Mouse (Mus musculus): ENCODE results near the gene Wrap73. TPM values are rescaled to one million over a fixed set of nuclear protein-coding genes. Genes with fewer than 3 reads are reported as not detected.
A peak's percentile ranks its signal among the peaks of the same experiment; 100 is the strongest.

Gene Wrap73
- 10.9 and 16.9 TPM in 2 replicates for polyA plus RNA-seq (2012; rRNA removed)

- peak; percentile 62; the same call in 1 of the 2 replicates for TF ChIP-seq POLR2A (IDR thresholded peaks at IDR 0.05; ENCODE audit: low read depth, low read length)
- no peak for TF ChIP-seq CTCF (IDR thresholded peaks at IDR 0.05; ENCODE audit: extremely low read depth, insufficient read length, insufficient replicate concordance, low read depth, low read length)
- H3K4me3 ChIP-seq (ENCODE audit: low read depth, low read length): peak within 1 kb of the TSS; percentile 75
- H3K36me3 ChIP-seq (ENCODE audit: control insufficient read depth, insufficient read depth, low read length): 0 out of 2 replicates have a peak, but pooled peaks cover under 1% of the 10 kb centered on the region
- H3K27me3 ChIP-seq (ENCODE audit: control insufficient read depth, insufficient read depth, low read length): peaks cover 39% of the 10 kb centered on the region
- peak within 1 kb of the TSS; percentile 41; the same call in 1 of the 2 replicates for H3K27ac ChIP-seq (ENCODE audit: insufficient read depth, low read depth, low read length)
- WGBS: 1% methylated on average over 49 of the region's 49 CpGs
- peaks cover 21% of the 10 kb centered on the region for H3K4me1 ChIP-seq (ENCODE audit: control insufficient read depth, insufficient read depth, insufficient read length, low read length)
Observed at GRCm38 (mm10) chr4:154142211-154143040, at the start of gene Wrap73. Gene Wrap73 (plus strand): TSS chr4:154142372.

GRCm38 (mm10) chr4:154093210-154093609 is 49.0 kb upstream of the Wrap73 start:
- Histone ChIP-seq H3K4me1 (ENCODE audit: control insufficient read depth, insufficient read depth, insufficient read length, low read length) (no peaks in the 10 kb centered on the region), H3K27ac (ENCODE audit: insufficient read depth, low read depth, low read length) (no peak overlapping the region), H3K36me3 (ENCODE audit: control insufficient read depth, insufficient read depth, low read length) (no peaks in the 10 kb centered on the region), H3K4me3 (ENCODE audit: low read depth, low read length) (no peak overlapping the region), H3K27me3 (ENCODE audit: control insufficient read depth, insufficient read depth, low read length) (no peaks in the 10 kb centered on the region)
- TF ChIP-seq CTCF (IDR thresholded peaks at IDR 0.05; ENCODE audit: extremely low read depth, insufficient read length, insufficient replicate concordance, low read depth, low read length) (peak; percentile 70; the same call in 1 of the 2 replicates), POLR2A (IDR thresholded peaks at IDR 0.05; ENCODE audit: low read depth, low read length) (no peak)
- WGBS: 13% methylated on average over 9 of the region's 9 CpGs

GRCm38 (mm10) chr4:154096111-154096510 is 46.1 kb upstream of the Wrap73 start:
- TF ChIP-seq CTCF (IDR thresholded peaks at IDR 0.05; ENCODE audit: extremely low read depth, insufficient read length, insufficient replicate concordance, low read depth, low read length): no peak
- no peak for TF ChIP-seq POLR2A (IDR thresholded peaks at IDR 0.05; ENCODE audit: low read depth, low read length)
- Histone ChIP-seq H3K27ac (ENCODE audit: insufficient read depth, low read depth, low read length) (no peak overlapping the region), H3K27me3 (ENCODE audit: control insufficient read depth, insufficient read depth, low read length) (no peaks in the 10 kb centered on the region), H3K36me3 (ENCODE audit: control insufficient read depth, insufficient read depth, low read length) (no peaks in the 10 kb centered on the region), H3K4me1 (ENCODE audit: control insufficient read depth, insufficient read depth, insufficient read length, low read length) (no peaks in the 10 kb centered on the region), H3K4me3 (ENCODE audit: low read depth, low read length) (no peak overlapping the region)
- 19% methylated on average over 6 of the region's 6 CpGs for WGBS

- H3K27ac ChIP-seq (ENCODE audit: insufficient read depth, low read depth, low read length): no peak overlapping the region
- no peak overlapping the region for H3K4me3 ChIP-seq (ENCODE audit: low read depth, low read length)
- TF ChIP-seq CTCF (IDR thresholded peaks at IDR 0.05; ENCODE audit: extremely low read depth, insufficient read length, insufficient replicate concordance, low read depth, low read length) (no peak), POLR2A (IDR thresholded peaks at IDR 0.05; ENCODE audit: low read depth, low read length) (no peak)
- no peaks in the 10 kb centered on the region for H3K36me3 ChIP-seq (ENCODE audit: control insufficient read depth, insufficient read depth, low read length)
- WGBS: 46% methylated on average over 7 of the region's 7 CpGs
- no peaks in the 10 kb centered on the region for H3K4me1 ChIP-seq (ENCODE audit: control insufficient read depth, insufficient read depth, insufficient read length, low read length)
- H3K27me3 ChIP-seq (ENCODE audit: control insufficient read depth, insufficient read depth, low read length): no peaks in the 10 kb centered on the region
Observed at GRCm38 (mm10) chr4:154099361-154099760, 42.8 kb upstream of the Wrap73 start.

- no peaks in the 10 kb centered on the region for H3K36me3 ChIP-seq (ENCODE audit: control insufficient read depth, insufficient read depth, low read length)
- peaks cover 2% of the 10 kb centered on the region; the same call in 1 of the 2 replicates for H3K4me1 ChIP-seq (ENCODE audit: control insufficient read depth, insufficient read depth, insufficient read length, low read length)
- no peak for TF ChIP-seq CTCF (IDR thresholded peaks at IDR 0.05; ENCODE audit: extremely low read depth, insufficient read length, insufficient replicate concordance, low read depth, low read length)
- no peak for TF ChIP-seq POLR2A (IDR thresholded peaks at IDR 0.05; ENCODE audit: low read depth, low read length)
- WGBS: 68% methylated on average over 8 of the region's 8 CpGs
- no peak overlapping the region for H3K4me3 ChIP-seq (ENCODE audit: low read depth, low read length)
- H3K27ac ChIP-seq (ENCODE audit: insufficient read depth, low read depth, low read length): no peak overlapping the region
- H3K27me3 ChIP-seq (ENCODE audit: control insufficient read depth, insufficient read depth, low read length): no peaks in the 10 kb centered on the region
Observed at GRCm38 (mm10) chr4:154103386-154103785, 38.8 kb upstream of the Wrap73 start.

- H3K27ac ChIP-seq (ENCODE audit: insufficient read depth, low read depth, low read length): no peak overlapping the region
- TF ChIP-seq POLR2A (IDR thresholded peaks at IDR 0.05; ENCODE audit: low read depth, low read length) (no peak), CTCF (IDR thresholded peaks at IDR 0.05; ENCODE audit: extremely low read depth, insufficient read length, insufficient replicate concordance, low read depth, low read length) (no peak)
- peaks cover 2% of the 10 kb centered on the region; the same call in 1 of the 2 replicates for H3K4me1 ChIP-seq (ENCODE audit: control insufficient read depth, insufficient read depth, insufficient read length, low read length)
- no peak overlapping the region for H3K4me3 ChIP-seq (ENCODE audit: low read depth, low read length)
- H3K36me3 ChIP-seq (ENCODE audit: control insufficient read depth, insufficient read depth, low read length): no peaks in the 10 kb centered on the region
- WGBS: 83% methylated on average over 10 of the region's 10 CpGs
- no peaks in the 10 kb centered on the region for H3K27me3 ChIP-seq (ENCODE audit: control insufficient read depth, insufficient read depth, low read length)
Observed at GRCm38 (mm10) chr4:154103912-154104311, 38.3 kb upstream of the Wrap73 start.

- Histone ChIP-seq H3K27ac (ENCODE audit: insufficient read depth, low read depth, low read length) (no peak overlapping the region), H3K36me3 (ENCODE audit: control insufficient read depth, insufficient read depth, low read length) (no peaks in the 10 kb centered on the region), H3K4me3 (ENCODE audit: low read depth, low read length) (peak overlapping the region; percentile 16; the same call in 1 of the 2 replicates), H3K27me3 (ENCODE audit: control insufficient read depth, insufficient read depth, low read length) (no peaks in the 10 kb centered on the region), H3K4me1 (ENCODE audit: control insufficient read depth, insufficient read depth, insufficient read length, low read length) (peaks cover 2% of the 10 kb centered on the region; the same call in 1 of the 2 replicates)
- WGBS: 27% methylated on average over 20 of the region's 20 CpGs
- TF ChIP-seq CTCF (IDR thresholded peaks at IDR 0.05; ENCODE audit: extremely low read depth, insufficient read length, insufficient replicate concordance, low read depth, low read length): peak; percentile 77; the same call in 1 of the 2 replicates
- no peak for TF ChIP-seq POLR2A (IDR thresholded peaks at IDR 0.05; ENCODE audit: low read depth, low read length)
Observed at GRCm38 (mm10) chr4:154105381-154106001, 36.7 kb upstream of the Wrap73 start.
